Mouse (Mus musculus) lung, postnatal 4 days (tissue): Measurements from ENCODE around the gene Dennd1b.
A peak's percentile ranks its signal among the peaks of the same experiment; 100 is the strongest.

Experiments used
- DNase-seq, 2 experiments: peaks; one replicate each; pipeline ENCODE4 v3.0.0; 2021

Gene Dennd1b

GRCm38 (mm10) chr1:138963161-138963867, at the start of gene Dennd1b:
Gene Dennd1b (plus strand): TSS chr1:138963435.
- peak; percentile 77 to 80 for DNase-seq

- DNase-seq, result no peak
Measured at GRCm38 (mm10) chr1:138915596-138915995, 47.6 kb upstream of the Dennd1b start.

- no peak for DNase-seq
Measured at GRCm38 (mm10) chr1:138919601-138920000, 43.6 kb upstream of the Dennd1b start.

- no peak for DNase-seq
Measured at GRCm38 (mm10) chr1:138920082-138920481, 43.2 kb upstream of the Dennd1b start.

GRCm38 (mm10) chr1:138920799-138921198, 42.4 kb upstream of the Dennd1b start:
- DNase-seq, result no peak

GRCm38 (mm10) chr1:138922886-138923285, 40.3 kb upstream of the Dennd1b start:
- no peak for DNase-seq

GRCm38 (mm10) chr1:138924282-138924681, 39.0 kb upstream of the Dennd1b start:
- DNase-seq, result no peak

- peak; percentile 45 to 54 for DNase-seq
Measured at GRCm38 (mm10) chr1:138928671-138929483, 34.4 kb upstream of the Dennd1b start.

- no peak for DNase-seq
Measured at GRCm38 (mm10) chr1:138929985-138930384, 33.2 kb upstream of the Dennd1b start.

GRCm38 (mm10) chr1:138930856-138931255, 32.4 kb upstream of the Dennd1b start:
- DNase-seq, result no peak

- no peak for DNase-seq
Measured at GRCm38 (mm10) chr1:138936169-138936568, 27.1 kb upstream of the Dennd1b start.

GRCm38 (mm10) chr1:138937686-138938370, 25.4 kb upstream of the Dennd1b start:
- no peak for DNase-seq

GRCm38 (mm10) chr1:138939579-138940139, 23.6 kb upstream of the Dennd1b start:
- DNase-seq, result no peak

- DNase-seq, result no peak
Measured at GRCm38 (mm10) chr1:138940407-138940806, 22.8 kb upstream of the Dennd1b start.

GRCm38 (mm10) chr1:138952173-138952572, 11.1 kb upstream of the Dennd1b start:
- no peak for DNase-seq

GRCm38 (mm10) chr1:138954978-138955377, 8.3 kb upstream of the Dennd1b start:
- DNase-seq, result no peak

GRCm38 (mm10) chr1:138955455-138955854, 7.8 kb upstream of the Dennd1b start:
- DNase-seq, result no peak

GRCm38 (mm10) chr1:138956511-138956910, 6.7 kb upstream of the Dennd1b start:
- no peak for DNase-seq

- no peak for DNase-seq
Measured at GRCm38 (mm10) chr1:138957111-138957510, 6.1 kb upstream of the Dennd1b start.

- no peak for DNase-seq
Measured at GRCm38 (mm10) chr1:138958863-138959262, 4.4 kb upstream of the Dennd1b start.

GRCm38 (mm10) chr1:138959903-138960483, 3.2 kb upstream of the Dennd1b start:
- no peak for DNase-seq

- DNase-seq, result no peak
Measured at GRCm38 (mm10) chr1:138962266-138963101, 751 bp upstream of the Dennd1b start.
